Mouse (Mus musculus): ENCODE results near the gene Man1b1. TPM values are rescaled to one million over a fixed set of nuclear protein-coding genes. Genes with fewer than 3 reads are reported as not detected.
A peak's percentile ranks its signal among the peaks of the same experiment; 100 is the strongest.

Gene Man1b1
- total RNA-seq, 1 experiment: 73.0 TPM

- Histone ChIP-seq H3K27ac (ENCODE audit: insufficient read depth, low read depth, low read length, poor library complexity, severe bottlenecking) (no peak overlapping the region), H3K9ac (ENCODE audit: insufficient read depth, low read depth, low read length, poor library complexity, severe bottlenecking) (peak overlapping the region; percentile 82; the same call in 1 of the 2 replicates), H3K36me3 (ENCODE audit: control insufficient read depth, insufficient read depth, low read length, poor library complexity, severe bottlenecking) (peaks cover 36% of the 10 kb centered on the region), H3K4me3 (ENCODE audit: insufficient read depth in 1 of 2, low read depth in 1 of 2, low read length in 2 of 2, poor library complexity in 1 of 2, severe bottlenecking in 1 of 2) (peak overlapping the region; percentile 54 to 85; a peak in 3 of 4 replicates), H3K4me1 (ENCODE audit: control insufficient read depth in 2 of 2, insufficient read depth in 2 of 2, low read length in 2 of 2, poor library complexity in 1 of 2) (peaks cover 0 to 18% of the 10 kb centered on the region in 2 experiments; a peak in 3 of 4 replicates), H3K9me3 (ENCODE audit: control insufficient read depth, insufficient read depth, low read depth, low read length) (no peaks in the 10 kb centered on the region)
- TF ChIP-seq ZNF384 (IDR thresholded peaks at IDR 0.05; ENCODE audit: low read depth, low read length) (no peak), MAFK (IDR thresholded peaks at IDR 0.05; ENCODE audit: insufficient read depth, low read depth, low read length) (no peak), ZC3H11A (IDR thresholded peaks at IDR 0.05; ENCODE audit: borderline replicate concordance, low read depth, low read length) (no peak), CHD2 (IDR thresholded peaks at IDR 0.05; ENCODE audit: low read depth, low read length) (no peak), HCFC1 (IDR thresholded peaks at IDR 0.05; ENCODE audit: borderline replicate concordance, insufficient read depth, low read length) (no peak)
- in situ Hi-C loops (cut with MboI; ENCODE audit: low sequenced_read_pairs in 2 of 2, unreplicated experiment in 2 of 2): no loop called here
- DNase-seq (ENCODE audit: low read depth, low spot score): no peak
Observed at GRCm38 (mm10) chr2:25364313-25364712, 32.2 kb downstream of the Man1b1 start.

GRCm38 (mm10) chr2:25364761-25365090 is 32.6 kb downstream of the Man1b1 start:
- Histone ChIP-seq H3K9me3 (ENCODE audit: control insufficient read depth, insufficient read depth, low read depth, low read length) (no peaks in the 10 kb centered on the region), H3K27ac (ENCODE audit: insufficient read depth, low read depth, low read length, poor library complexity, severe bottlenecking) (no peak overlapping the region)

GRCm38 (mm10) chr2:25365091-25365761 is 33.1 kb downstream of the Man1b1 start, which contains the start of gene Uap1l1:
Uap1l1 (minus strand) TSS chr2:25365682.
- peaks cover 36% of the 10 kb centered on the region for H3K36me3 ChIP-seq (ENCODE audit: control insufficient read depth, insufficient read depth, low read length, poor library complexity, severe bottlenecking)
- no peak within 1 kb of the TSS for H3K27ac ChIP-seq (ENCODE audit: insufficient read depth, low read depth, low read length, poor library complexity, severe bottlenecking)
- DNase-seq (ENCODE audit: low read depth, low spot score): peak; percentile 87
- in situ Hi-C loops (cut with MboI; ENCODE audit: low sequenced_read_pairs in 2 of 2, unreplicated experiment in 2 of 2): no loop called here
- H3K4me1 ChIP-seq (ENCODE audit: control insufficient read depth in 2 of 2, insufficient read depth in 2 of 2, low read length in 2 of 2, poor library complexity in 1 of 2): peaks cover 0 to 18% of the 10 kb centered on the region in 2 experiments; a peak in 3 of 4 replicates
- no peak for TF ChIP-seq ZNF384 (IDR thresholded peaks at IDR 0.05; ENCODE audit: low read depth, low read length)
- no peak for TF ChIP-seq MAFK (IDR thresholded peaks at IDR 0.05; ENCODE audit: insufficient read depth, low read depth, low read length)
- TF ChIP-seq ZC3H11A (IDR thresholded peaks at IDR 0.05; ENCODE audit: borderline replicate concordance, low read depth, low read length): no peak
- TF ChIP-seq HCFC1 (IDR thresholded peaks at IDR 0.05; ENCODE audit: borderline replicate concordance, insufficient read depth, low read length): no peak
- TF ChIP-seq CHD2 (IDR thresholded peaks at IDR 0.05; ENCODE audit: low read depth, low read length): no peak
- peak within 1 kb of the TSS; percentile 82 for H3K9ac ChIP-seq (ENCODE audit: insufficient read depth, low read depth, low read length, poor library complexity, severe bottlenecking)
- H3K9me3 ChIP-seq (ENCODE audit: control insufficient read depth, insufficient read depth, low read depth, low read length): no peaks in the 10 kb centered on the region
- H3K4me3 ChIP-seq (ENCODE audit: insufficient read depth in 1 of 2, low read depth in 1 of 2, low read length in 2 of 2, poor library complexity in 1 of 2, severe bottlenecking in 1 of 2): peak within 1 kb of the TSS; percentile 54 to 85

More at GRCm38 (mm10) chr2:25364761-25365090, 32.6 kb downstream of the Man1b1 start:
- in situ Hi-C loops (cut with MboI; ENCODE audit: low sequenced_read_pairs in 2 of 2, unreplicated experiment in 2 of 2): no loop called here
- Histone ChIP-seq H3K4me3 (ENCODE audit: insufficient read depth in 1 of 2, low read depth in 1 of 2, low read length in 2 of 2, poor library complexity in 1 of 2, severe bottlenecking in 1 of 2) (peak overlapping the region; percentile 54 to 85), H3K36me3 (ENCODE audit: control insufficient read depth, insufficient read depth, low read length, poor library complexity, severe bottlenecking) (peaks cover 36% of the 10 kb centered on the region), H3K9ac (ENCODE audit: insufficient read depth, low read depth, low read length, poor library complexity, severe bottlenecking) (peak overlapping the region; percentile 82), H3K4me1 (ENCODE audit: control insufficient read depth in 2 of 2, insufficient read depth in 2 of 2, low read length in 2 of 2, poor library complexity in 1 of 2) (peaks cover 0 to 18% of the 10 kb centered on the region in 2 experiments; a peak in 3 of 4 replicates)
- DNase-seq (ENCODE audit: low read depth, low spot score): no peak
- TF ChIP-seq ZC3H11A (IDR thresholded peaks at IDR 0.05; ENCODE audit: borderline replicate concordance, low read depth, low read length): no peak
- no peak for TF ChIP-seq CHD2 (IDR thresholded peaks at IDR 0.05; ENCODE audit: low read depth, low read length)
- TF ChIP-seq MAFK (IDR thresholded peaks at IDR 0.05; ENCODE audit: insufficient read depth, low read depth, low read length): no peak
- no peak for TF ChIP-seq HCFC1 (IDR thresholded peaks at IDR 0.05; ENCODE audit: borderline replicate concordance, insufficient read depth, low read length)
- TF ChIP-seq ZNF384 (IDR thresholded peaks at IDR 0.05; ENCODE audit: low read depth, low read length): no peak

GRCm38 (mm10) chr2:25369996-25370395 is 37.9 kb downstream of the Man1b1 start:
- Histone ChIP-seq H3K27ac (ENCODE audit: insufficient read depth, low read depth, low read length, poor library complexity, severe bottlenecking) (no peak overlapping the region), H3K4me1 (ENCODE audit: control insufficient read depth in 2 of 2, insufficient read depth in 2 of 2, low read length in 2 of 2, poor library complexity in 1 of 2) (peaks cover 0 to 7% of the 10 kb centered on the region in 2 experiments; a peak in 2 of 4 replicates), H3K9me3 (ENCODE audit: control insufficient read depth, insufficient read depth, low read depth, low read length) (no peaks in the 10 kb centered on the region), H3K36me3 (ENCODE audit: control insufficient read depth, insufficient read depth, low read length, poor library complexity, severe bottlenecking) (peaks cover 10% of the 10 kb centered on the region; the same call in 1 of the 2 replicates), H3K9ac (ENCODE audit: insufficient read depth, low read depth, low read length, poor library complexity, severe bottlenecking) (no peak overlapping the region), H3K4me3 (ENCODE audit: insufficient read depth in 1 of 2, low read depth in 1 of 2, low read length in 2 of 2, poor library complexity in 1 of 2, severe bottlenecking in 1 of 2) (no peak overlapping the region)
- no peak for DNase-seq (ENCODE audit: low read depth, low spot score)
- in situ Hi-C loops (cut with MboI; ENCODE audit: low sequenced_read_pairs in 2 of 2, unreplicated experiment in 2 of 2): no loop called here
- no peak for TF ChIP-seq MAFK (IDR thresholded peaks at IDR 0.05; ENCODE audit: insufficient read depth, low read depth, low read length)
- no peak for TF ChIP-seq ZNF384 (IDR thresholded peaks at IDR 0.05; ENCODE audit: low read depth, low read length)
- no peak for TF ChIP-seq HCFC1 (IDR thresholded peaks at IDR 0.05; ENCODE audit: borderline replicate concordance, insufficient read depth, low read length)
- TF ChIP-seq CHD2 (IDR thresholded peaks at IDR 0.05; ENCODE audit: low read depth, low read length): no peak
- TF ChIP-seq ZC3H11A (IDR thresholded peaks at IDR 0.05; ENCODE audit: borderline replicate concordance, low read depth, low read length): no peak
